Mouse (Mus musculus) neural tube, embryonic 11.5 days (tissue): ENCODE measurements around the gene Ffar1. TPM values are rescaled to one million over a fixed set of nuclear protein-coding genes. Genes with fewer than 3 reads are reported as not detected.
A peak's percentile ranks its signal among the peaks of the same experiment; 100 is the strongest.

Source experiments
- ATAC-seq: fragments of 200-750 bp; cut with Nextera tagmentation; 2 replicates; pipeline ENCODE4 v1.8.0; 2017; ENCODE audit warnings: moderate number of reproducible peaks, mild to moderate bottlenecking, moderate TSS enrichment, moderate library complexity; ENCODE audit not compliant: insufficient read depth, low FRiP score, low TSS enrichment
- DNase-seq: peaks from one replicate; pipeline ENCODE4 v3.0.0-alpha.2; 2015; ENCODE audit warnings: low spot score
- H3K27ac ChIP-seq: fragments of 300-500 bp; sonication (generic); 2 replicates; pipeline ENCODE4 v1.5.1; 2014; ENCODE audit warnings: low read depth, mild to moderate bottlenecking, low read length
- H3K27me3 ChIP-seq: fragments of 300-500 bp; sonication (generic); 2 replicates; pipeline ENCODE4 v1.6.1; 2014; ENCODE audit warnings: mild to moderate bottlenecking, low read length, mixed read lengths; ENCODE audit not compliant: control insufficient read depth, insufficient read depth
- H3K36me3 ChIP-seq: fragments of 300-500 bp; sonication (generic); 2 replicates; pipeline ENCODE4 v1.6.1; 2014; ENCODE audit warnings: mild to moderate bottlenecking, low read length, moderate library complexity, mixed read lengths; ENCODE audit not compliant: control insufficient read depth, insufficient read depth
- H3K4me1 ChIP-seq: fragments of 300-500 bp; sonication (generic); 2 replicates; pipeline ENCODE4 v1.6.1; 2014; ENCODE audit warnings: low read length, mixed read lengths; ENCODE audit not compliant: control insufficient read depth, insufficient read depth
- H3K4me2 ChIP-seq: fragments of 300-500 bp; sonication (generic); 2 replicates; pipeline ENCODE4 v1.6.1; 2014; ENCODE audit warnings: low read depth, mild to moderate bottlenecking, moderate library complexity
- H3K4me3 ChIP-seq: fragments of 300-500 bp; sonication (generic); 2 replicates; pipeline ENCODE4 v1.5.1; 2014; ENCODE audit warnings: low read depth, low read length
- H3K9ac ChIP-seq: fragments of 300-500 bp; sonication (generic); 2 replicates; pipeline ENCODE4 v1.6.1; 2014; ENCODE audit warnings: mild to moderate bottlenecking, low read length
- H3K9me3 ChIP-seq: fragments of 300-500 bp; sonication (generic); 2 replicates; pipeline ENCODE4 v1.6.1; 2016; ENCODE audit warnings: low read length; ENCODE audit not compliant: control insufficient read depth
- WGBS: fragments of 180-500 bp; shearing (Covaris S2); extraction: QIAGEN DNeasy Blood & Tissue Kit; methylation state at CpG from one replicate; pipeline ENCODE4 v1.1.7; 2014; 5-methylcytosine and 5-hydroxymethylcytosine counted together
- polyA plus RNA-seq: library from polyadenylated mRNA; unstranded; fragments of >200 nt; fragmentation: Nextera tagmentation; extraction: Ambion mirVana; gene quantifications from 2 replicates; pipeline ENCODE4 v1.2.1, GENCODE M21; 2014

Gene Ffar1
- polyA plus RNA-seq, 1 experiment from 2014 or later = not detected

DNA sequence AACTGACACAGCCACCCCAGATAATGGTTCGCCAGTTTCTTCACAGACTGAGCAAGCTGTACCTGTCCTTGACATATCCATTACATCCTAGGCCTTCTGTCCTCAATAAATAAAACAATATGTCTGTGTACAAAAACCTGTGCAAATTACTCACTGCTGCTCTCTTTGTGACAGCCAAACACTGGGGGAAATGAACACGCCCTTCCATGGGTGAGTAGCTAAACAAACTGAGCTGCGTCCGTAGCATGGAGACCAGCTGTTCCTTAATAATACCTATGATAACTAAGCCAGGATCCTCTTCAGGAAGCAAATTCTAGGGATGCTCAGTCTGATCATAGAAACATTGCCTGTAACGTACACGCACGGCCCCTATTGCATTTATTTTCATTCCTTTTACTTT is 27.4 kb upstream of the Ffar1 start:
- DNase-seq (no peak), ATAC-seq (no peak)
- Histone ChIP-seq H3K27me3 (no peaks in the 10 kb centered on the region), H3K9ac (no peak overlapping the region), H3K36me3 (no peaks in the 10 kb centered on the region), H3K27ac (no peak overlapping the region), H3K9me3 (no peaks in the 10 kb centered on the region), H3K4me2 (no peak overlapping the region), H3K4me3 (no peak overlapping the region), H3K4me1 (no peaks in the 10 kb centered on the region)
- WGBS = 74% methylated on average over 7 of the region's 7 CpGs

DNA sequence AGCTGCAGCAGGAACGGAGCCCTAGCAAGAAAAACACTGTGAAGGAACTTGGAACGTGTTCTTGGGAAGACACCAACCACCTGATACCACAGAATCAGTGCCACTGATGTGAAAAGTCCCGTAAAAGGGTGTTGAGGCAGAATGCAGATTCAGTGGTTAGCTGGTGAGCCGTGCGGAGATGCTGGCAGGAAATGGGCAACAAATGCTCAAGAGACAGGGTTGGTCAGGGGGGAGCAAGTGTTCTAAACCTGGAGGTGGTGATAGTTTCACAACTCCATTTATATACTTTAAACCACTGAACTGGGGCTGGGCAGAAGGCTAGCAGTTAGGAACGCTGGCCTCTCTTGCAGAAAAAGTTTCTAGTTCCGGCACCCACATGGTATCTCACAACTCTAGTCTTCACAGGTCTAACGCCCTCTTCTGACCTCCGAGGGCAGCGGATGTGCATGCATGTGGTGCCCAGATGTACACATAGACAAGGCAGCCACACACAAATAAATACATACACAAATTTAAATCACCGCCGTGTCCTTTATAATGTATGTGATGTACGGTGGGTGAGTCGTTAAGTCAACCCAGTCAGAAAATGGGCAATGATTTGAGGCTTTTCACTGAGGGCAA is 26.3 kb upstream of the Ffar1 start:
- ATAC-seq = no peak
- H3K36me3 ChIP-seq = no peaks in the 10 kb centered on the region
- no peaks in the 10 kb centered on the region for H3K27me3 ChIP-seq
- WGBS = 84% methylated on average over 14 of the region's 14 CpGs
- H3K9me3 ChIP-seq = no peaks in the 10 kb centered on the region
- no peak overlapping the region for H3K4me2 ChIP-seq
- H3K9ac ChIP-seq = no peak overlapping the region
- DNase-seq = no peak
- no peak overlapping the region for H3K27ac ChIP-seq
- no peaks in the 10 kb centered on the region for H3K4me1 ChIP-seq
- H3K4me3 ChIP-seq = no peak overlapping the region

DNA sequence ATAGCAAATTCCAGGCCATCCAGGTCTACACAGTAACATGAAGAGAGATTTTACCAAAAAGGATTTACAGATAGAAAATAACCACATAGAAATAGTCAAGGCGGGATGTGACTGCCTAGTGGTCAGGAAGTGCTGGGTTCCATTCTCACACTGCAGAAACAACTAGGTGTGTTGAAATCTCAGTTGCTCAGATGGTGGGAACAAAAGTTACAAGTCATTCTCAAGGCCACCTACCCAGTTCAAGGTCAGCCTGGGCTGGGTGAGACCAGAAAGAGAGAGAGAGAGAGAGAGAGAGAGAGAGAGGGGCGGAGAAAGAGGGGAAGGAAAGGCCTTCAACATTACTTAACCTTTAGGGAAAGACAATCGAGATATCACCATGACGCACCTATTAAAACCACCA is 25.5 kb upstream of the Ffar1 start:
- Histone ChIP-seq H3K36me3 (no peaks in the 10 kb centered on the region), H3K27me3 (no peaks in the 10 kb centered on the region), H3K9ac (no peak overlapping the region), H3K4me2 (no peak overlapping the region), H3K27ac (no peak overlapping the region), H3K4me3 (no peak overlapping the region), H3K9me3 (no peaks in the 10 kb centered on the region), H3K4me1 (no peaks in the 10 kb centered on the region)
- no peak for DNase-seq
- ATAC-seq = no peak
- WGBS = 85% methylated on average over 4 of the region's 4 CpGs

DNA sequence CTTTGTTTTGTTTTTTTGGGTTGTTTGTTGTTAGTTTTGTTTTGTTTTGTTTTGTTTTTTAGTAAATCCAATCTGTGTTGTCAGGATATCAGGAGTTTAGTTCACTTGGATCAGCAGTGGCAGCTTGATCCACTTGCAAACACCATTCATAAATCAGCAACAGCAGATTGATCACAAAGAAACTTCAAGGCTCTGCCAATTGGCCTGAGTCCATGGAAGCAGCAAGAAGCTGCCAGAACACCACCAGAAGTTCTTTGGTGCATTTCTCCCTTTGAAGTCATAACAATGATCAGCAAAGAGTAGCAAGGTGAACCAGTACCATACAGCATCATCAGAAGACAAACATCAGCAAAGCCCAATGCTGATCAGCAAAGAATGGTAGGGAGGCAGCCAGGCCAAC is 22.7 kb upstream of the Ffar1 start:
- Histone ChIP-seq H3K9me3 (no peaks in the 10 kb centered on the region), H3K27ac (no peak overlapping the region)

GRCm38 (mm10) chr7:30881367-30881766 is 20.0 kb upstream of the Ffar1 start:
- H3K27ac ChIP-seq = no peak overlapping the region
- no peak overlapping the region for H3K4me2 ChIP-seq
- 87% methylated on average over 3 of the region's 3 CpGs for WGBS
- no peak overlapping the region for H3K4me3 ChIP-seq
- no peak overlapping the region for H3K9ac ChIP-seq
- DNase-seq = no peak
- no peaks in the 10 kb centered on the region for H3K27me3 ChIP-seq
- no peak for ATAC-seq
- H3K9me3 ChIP-seq = no peaks in the 10 kb centered on the region
- H3K36me3 ChIP-seq = no peaks in the 10 kb centered on the region
- H3K4me1 ChIP-seq = no peaks in the 10 kb centered on the region

More for the DNA sequence above, 22.7 kb upstream of the Ffar1 start:
- no peak overlapping the region for H3K4me2 ChIP-seq
- H3K9ac ChIP-seq = no peak overlapping the region
- no peaks in the 10 kb centered on the region for H3K36me3 ChIP-seq
- DNase-seq (no peak), ATAC-seq (no peak)
- H3K27me3 ChIP-seq = no peaks in the 10 kb centered on the region
- H3K4me1 ChIP-seq = no peaks in the 10 kb centered on the region
- no peak overlapping the region for H3K4me3 ChIP-seq

- DNase-seq = no peak
- 75% methylated on average over 7 of the region's 7 CpGs for WGBS
- Histone ChIP-seq H3K36me3 (no peaks in the 10 kb centered on the region), H3K4me3 (no peak within 1 kb of the TSS), H3K27me3 (no peaks in the 10 kb centered on the region), H3K9me3 (no peaks in the 10 kb centered on the region), H3K4me2 (no peak within 1 kb of the TSS), H3K27ac (no peak within 1 kb of the TSS), H3K9ac (no peak within 1 kb of the TSS), H3K4me1 (no peaks in the 10 kb centered on the region)
- no peak for ATAC-seq
These were observed 18.8 kb upstream of the Ffar1 start, which contains the start of gene Cd22 for GRCm38 (mm10) chr7:30880176-30880575. Gene Cd22 (minus strand): TSS chr7:30880342.

- Histone ChIP-seq H3K9ac (no peak overlapping the region), H3K27ac (no peak overlapping the region), H3K4me1 (no peaks in the 10 kb centered on the region), H3K4me2 (no peak overlapping the region), H3K9me3 (no peaks in the 10 kb centered on the region), H3K27me3 (no peaks in the 10 kb centered on the region), H3K36me3 (no peaks in the 10 kb centered on the region), H3K4me3 (no peak overlapping the region)
- 87% methylated on average over 6 of the region's 6 CpGs for WGBS
- DNase-seq (no peak), ATAC-seq (no peak)
These were observed 17.6 kb upstream of the Ffar1 start for GRCm38 (mm10) chr7:30878950-30879349.

GRCm38 (mm10) chr7:30873083-30873482 is 11.7 kb upstream of the Ffar1 start:
- H3K27me3 ChIP-seq = no peaks in the 10 kb centered on the region
- no peak overlapping the region for H3K27ac ChIP-seq
- no peak overlapping the region for H3K9ac ChIP-seq
- DNase-seq (peak; percentile 69), ATAC-seq (no peak)
- H3K4me2 ChIP-seq = no peak overlapping the region
- H3K4me3 ChIP-seq = no peak overlapping the region
- 29% methylated on average over 15 of the region's 15 CpGs for WGBS
- no peaks in the 10 kb centered on the region for H3K4me1 ChIP-seq
- H3K9me3 ChIP-seq = no peaks in the 10 kb centered on the region
- H3K36me3 ChIP-seq = no peaks in the 10 kb centered on the region

GRCm38 (mm10) chr7:30863386-30863785 is 2.0 kb upstream of the Ffar1 start:
- 70% methylated on average over 8 of the region's 8 CpGs for WGBS
- H3K4me2 ChIP-seq = no peak overlapping the region

More at GRCm38 (mm10) chr7:30863386-30863785, 2.0 kb upstream of the Ffar1 start:
- Histone ChIP-seq H3K9me3 (no peaks in the 10 kb centered on the region), H3K4me3 (no peak overlapping the region), H3K27ac (no peak overlapping the region), H3K36me3 (no peaks in the 10 kb centered on the region), H3K27me3 (no peaks in the 10 kb centered on the region), H3K4me1 (no peaks in the 10 kb centered on the region), H3K9ac (no peak overlapping the region)
- DNase-seq (no peak), ATAC-seq (no peak)
